Mouse (Mus musculus): Measurements from ENCODE around the gene Cadps.

DNA sequence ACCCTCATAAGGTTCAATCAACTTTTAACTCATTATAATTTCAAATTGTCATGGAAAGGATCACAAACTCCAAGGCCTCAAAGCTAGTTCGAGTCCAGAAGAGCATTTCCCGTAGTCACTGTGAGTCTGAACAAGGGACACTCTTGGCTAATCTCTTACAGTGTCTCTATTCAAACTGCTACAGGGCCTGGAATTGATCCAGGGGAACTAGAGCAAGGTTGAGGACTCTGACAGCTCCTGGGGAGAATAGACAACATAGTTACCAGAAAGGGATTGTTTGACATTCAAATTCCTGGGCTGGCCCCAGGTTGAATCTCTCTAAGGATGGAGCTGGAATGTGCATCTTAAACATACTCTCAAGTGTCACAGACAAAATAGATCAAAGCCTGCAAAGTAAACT lies 118.4 kb downstream of the Cadps start:
- TF ChIP-seq CTCF (IDR thresholded peaks at IDR 0.05) = no peak
- no peak for TF ChIP-seq EP300 (IDR thresholded peaks at IDR 0.05; ENCODE audit: insufficient read depth, low read depth, low read length)
- TF ChIP-seq POLR2A (IDR thresholded peaks at IDR 0.05; ENCODE audit: insufficient read depth, low read depth, low read length) = no peak

Measured in heart, adult 2 months (tissue).